Mouse (Mus musculus) myocyte (in vitro differentiated cells): ENCODE results near the gene Galnt15. TPM values are rescaled to one million over a fixed set of nuclear protein-coding genes. Genes with fewer than 3 reads are reported as not detected.

Experiments
- H3K27me3 ChIP-seq: one replicate; pipeline ENCODE4 v1.6.1; 2011; ENCODE audit not compliant: control insufficient read depth, insufficient read depth, insufficient read length
- H3K36me3 ChIP-seq: one replicate; pipeline ENCODE4 v1.6.1; 2011; ENCODE audit not compliant: control insufficient read depth, insufficient read depth
- H3K4me2 ChIP-seq: one replicate; pipeline ENCODE4 v1.6.1; 2011; ENCODE audit warnings: low read depth, control low read depth
- H3K4me3 ChIP-seq: one replicate; pipeline ENCODE4 v1.5.1; 2011; ENCODE audit warnings: mild to moderate bottlenecking, control low read depth, moderate library complexity
- H3K79me2 ChIP-seq: one replicate; pipeline ENCODE4 v1.6.1; 2011; ENCODE audit not compliant: control insufficient read depth, insufficient read depth
- H3ac ChIP-seq: one replicate; pipeline ENCODE4 v1.6.1; 2011; ENCODE audit not compliant: control insufficient read depth, insufficient read length
- CEBPB ChIP-seq: IDR thresholded peaks from 2 replicates; pipeline ENCODE4 v1.6.1; 2011; ENCODE audit warnings: mild to moderate bottlenecking, moderate library complexity; ENCODE audit not compliant: poor library complexity, insufficient read depth, severe bottlenecking
- E2F4 ChIP-seq: IDR thresholded peaks from one replicate; pipeline ENCODE4 v1.6.1; 2011; ENCODE audit warnings: mild to moderate bottlenecking, control low read depth, moderate library complexity; ENCODE audit not compliant: insufficient read depth
- MAX ChIP-seq: IDR thresholded peaks from one replicate; pipeline ENCODE4 v1.6.1; 2011; ENCODE audit warnings: low read depth, mild to moderate bottlenecking, control low read depth
- MYOD1 ChIP-seq, 3 experiments: IDR thresholded peaks; one replicate each; pipeline ENCODE4 v1.6.1; 2011; ENCODE audit warnings: control low read depth in 2 of 3, low read depth in 2 of 3, mild to moderate bottlenecking in 2 of 3, moderate library complexity in 1 of 3; ENCODE audit not compliant: insufficient read length in 2 of 3, control insufficient read depth in 1 of 3
- MYOG ChIP-seq, 3 experiments: IDR thresholded peaks; one replicate each; pipeline ENCODE4 v1.6.1; 2011; ENCODE audit warnings: control low read depth in 2 of 3, low read depth in 2 of 3, mild to moderate bottlenecking in 2 of 3; ENCODE audit not compliant: insufficient read length in 2 of 3, control insufficient read depth in 1 of 3, insufficient read depth in 1 of 3
- POLR2A ChIP-seq: IDR thresholded peaks from one replicate; pipeline ENCODE4 v1.6.1; 2011; ENCODE audit warnings: low read depth, mild to moderate bottlenecking, control low read depth, moderate library complexity; ENCODE audit not compliant: insufficient read length
- POLR2AphosphoS2 ChIP-seq: IDR thresholded peaks from one replicate; pipeline ENCODE4 v1.6.1; 2011; ENCODE audit warnings: low read depth, control low read depth; ENCODE audit not compliant: insufficient read length
- REST ChIP-seq: IDR thresholded peaks from one replicate; pipeline ENCODE4 v1.6.1; 2011; ENCODE audit warnings: mild to moderate bottlenecking, control low read depth, moderate library complexity; ENCODE audit not compliant: insufficient read depth, insufficient read length
- SRF ChIP-seq: IDR thresholded peaks from one replicate; pipeline ENCODE4 v1.6.1; 2011; ENCODE audit warnings: low read depth; ENCODE audit not compliant: control insufficient read depth, insufficient read length
- TCF12 ChIP-seq: IDR thresholded peaks from one replicate; pipeline ENCODE4 v1.6.1; 2011; ENCODE audit warnings: mild to moderate bottlenecking, control low read depth; ENCODE audit not compliant: poor library complexity, insufficient read depth, severe bottlenecking
- TCF3 ChIP-seq: IDR thresholded peaks from one replicate; pipeline ENCODE4 v1.6.1; 2011; ENCODE audit warnings: low read depth, control low read depth; ENCODE audit not compliant: insufficient read length
- USF1 ChIP-seq: IDR thresholded peaks from one replicate; pipeline ENCODE4 v1.6.1; 2011; ENCODE audit warnings: low read depth, mild to moderate bottlenecking, control low read depth, moderate library complexity
- polyA plus RNA-seq: library from polyadenylated mRNA; unstranded; fragments of >200 nt; fragmentation: generic; extraction: Trizol; gene quantifications from one replicate; pipeline ENCODE4 v1.2.1, GENCODE M21; 2012; ENCODE audit warnings: missing spikeins

The Galnt15 gene
- polyA plus RNA-seq, 1 experiment, result not detected

- H3K27me3 ChIP-seq, result no peaks in the 10 kb centered on the region
- H3K79me2 ChIP-seq, result no peaks in the 10 kb centered on the region
- no peak overlapping the region for H3K4me2 ChIP-seq
- no peak overlapping the region for H3ac ChIP-seq
- TF ChIP-seq TCF12 (no peak), CEBPB (no peak), MYOG (IDR thresholded peaks at IDR 0.05; ENCODE audit: control insufficient read depth in 1 of 3, insufficient read depth in 1 of 3, insufficient read length in 2 of 3, low read depth in 2 of 3) (no peak), E2F4 (no peak), REST (no peak), TCF3 (no peak), USF1 (no peak), SRF (no peak), POLR2AphosphoS2 (no peak)
- H3K4me3 ChIP-seq, result no peak overlapping the region
- H3K36me3 ChIP-seq, result no peaks in the 10 kb centered on the region
Measured at GRCm38 (mm10) chr14:32021967-32022366, 6.8 kb upstream of the Galnt15 start.

GRCm38 (mm10) chr14:32022450-32022849 lies 6.3 kb upstream of the Galnt15 start:
- TF ChIP-seq POLR2A, result no peak
- TF ChIP-seq CEBPB, result no peak
- TF ChIP-seq POLR2AphosphoS2, result no peak
- Histone ChIP-seq H3K4me3 (no peak overlapping the region), H3K27me3 (no peaks in the 10 kb centered on the region), H3ac (no peak overlapping the region), H3K4me2 (no peak overlapping the region), H3K36me3 (no peaks in the 10 kb centered on the region), H3K79me2 (no peaks in the 10 kb centered on the region)

- Histone ChIP-seq H3K79me2 (no peaks in the 10 kb centered on the region), H3K27me3 (no peaks in the 10 kb centered on the region), H3K4me2 (no peak overlapping the region), H3K36me3 (no peaks in the 10 kb centered on the region), H3ac (no peak overlapping the region), H3K4me3 (no peak overlapping the region)
- TF ChIP-seq TCF3 (no peak), CEBPB (no peak), REST (no peak), POLR2AphosphoS2 (no peak), SRF (no peak), USF1 (no peak)
Measured at GRCm38 (mm10) chr14:32023891-32024290, 4.9 kb upstream of the Galnt15 start.

GRCm38 (mm10) chr14:32027218-32027617 lies 1.6 kb upstream of the Galnt15 start:
- TF ChIP-seq REST (no peak), MYOG (IDR thresholded peaks at IDR 0.05; ENCODE audit: control insufficient read depth in 1 of 3, insufficient read depth in 1 of 3, insufficient read length in 2 of 3, low read depth in 2 of 3) (no peak), MAX (no peak), USF1 (no peak), MYOD1 (IDR thresholded peaks at IDR 0.05; ENCODE audit: control insufficient read depth in 1 of 3, insufficient read length in 2 of 3, low read depth in 2 of 3) (no peak), POLR2AphosphoS2 (no peak), SRF (no peak), TCF12 (no peak), TCF3 (no peak), CEBPB (no peak), POLR2A (no peak), E2F4 (no peak)
- Histone ChIP-seq H3K36me3 (no peaks in the 10 kb centered on the region), H3K4me2 (no peak overlapping the region), H3K4me3 (no peak overlapping the region), H3ac (no peak overlapping the region), H3K79me2 (no peaks in the 10 kb centered on the region), H3K27me3 (no peaks in the 10 kb centered on the region)

GRCm38 (mm10) chr14:32029411-32029992 lies 713 bp downstream of the Galnt15 start:
- Histone ChIP-seq H3K36me3 (no peaks in the 10 kb centered on the region), H3K4me2 (no peak overlapping the region), H3ac (no peak overlapping the region), H3K79me2 (no peaks in the 10 kb centered on the region), H3K27me3 (no peaks in the 10 kb centered on the region), H3K4me3 (no peak overlapping the region)
- TF ChIP-seq CEBPB (no peak), POLR2AphosphoS2 (no peak), SRF (no peak), TCF3 (no peak), MYOD1 (IDR thresholded peaks at IDR 0.05; ENCODE audit: control insufficient read depth in 1 of 3, insufficient read length in 2 of 3, low read depth in 2 of 3) (no peak), REST (no peak), MAX (no peak), POLR2A (no peak), MYOG (IDR thresholded peaks at IDR 0.05; ENCODE audit: control insufficient read depth in 1 of 3, insufficient read depth in 1 of 3, insufficient read length in 2 of 3, low read depth in 2 of 3) (no peak), E2F4 (no peak), TCF12 (no peak), USF1 (no peak)
